Mouse (Mus musculus): ENCODE results near the gene Slc16a6. TPM values are rescaled to one million over a fixed set of nuclear protein-coding genes. Genes with fewer than 3 reads are reported as not detected.

The Slc16a6 gene
- total and polyA plus RNA-seq, 2 experiments from 2014 or later, result 8.2 to 11.9 TPM

DNA sequence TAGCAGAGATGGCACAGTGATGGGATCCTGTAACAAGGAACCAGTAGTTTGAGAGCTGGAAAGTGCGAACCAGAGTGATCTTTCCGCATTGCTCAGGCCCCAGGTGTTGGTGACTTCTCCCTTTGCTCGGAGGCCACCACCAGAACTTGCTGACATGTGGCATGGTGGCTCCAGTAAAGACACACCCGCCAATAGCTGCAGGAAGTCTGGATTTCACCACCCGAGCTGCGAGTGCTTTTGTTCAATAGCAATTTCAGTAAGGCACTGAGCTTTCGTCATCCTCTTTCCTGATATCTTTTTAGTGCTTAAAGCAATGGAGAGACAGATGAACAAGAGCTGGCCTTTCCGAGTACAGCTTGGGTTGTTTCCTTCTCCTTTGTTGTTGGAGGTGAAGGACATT lies 7.0 kb upstream of the Slc16a6 start:
- Histone ChIP-seq H3K9ac (replicated peaks; ENCODE audit: low read depth, low read length) (no peak overlapping the region), H3K9me3 (replicated peaks; ENCODE audit: control insufficient read depth, low read length) (no peaks in the 10 kb centered on the region), H3K4me3 (ENCODE audit: low read depth, low read length) (no peak overlapping the region), H3K4me2 (ENCODE audit: low read depth, low read length) (no peak overlapping the region), H3K27me3 (ENCODE audit: control insufficient read depth, insufficient read depth, low read length) (no peaks in the 10 kb centered on the region), H3K27ac (ENCODE audit: low read depth) (no peak overlapping the region), H3K4me1 (ENCODE audit: control insufficient read depth, insufficient read depth) (no peaks in the 10 kb centered on the region), H3K36me3 (replicated peaks; ENCODE audit: control insufficient read depth, insufficient read depth, low read length) (no peaks in the 10 kb centered on the region)
- ATAC-seq (ENCODE audit: insufficient read depth, low read depth) (no peak), DNase-seq (ENCODE audit: low spot score) (no peak)
- TF ChIP-seq EP300 (IDR thresholded peaks at IDR 0.05; ENCODE audit: low read depth) (no peak), CTCF (IDR thresholded peaks at IDR 0.05; ENCODE audit: low read depth) (no peak)
- WGBS, result 57% methylated on average over 8 of the region's 8 CpGs

DNA sequence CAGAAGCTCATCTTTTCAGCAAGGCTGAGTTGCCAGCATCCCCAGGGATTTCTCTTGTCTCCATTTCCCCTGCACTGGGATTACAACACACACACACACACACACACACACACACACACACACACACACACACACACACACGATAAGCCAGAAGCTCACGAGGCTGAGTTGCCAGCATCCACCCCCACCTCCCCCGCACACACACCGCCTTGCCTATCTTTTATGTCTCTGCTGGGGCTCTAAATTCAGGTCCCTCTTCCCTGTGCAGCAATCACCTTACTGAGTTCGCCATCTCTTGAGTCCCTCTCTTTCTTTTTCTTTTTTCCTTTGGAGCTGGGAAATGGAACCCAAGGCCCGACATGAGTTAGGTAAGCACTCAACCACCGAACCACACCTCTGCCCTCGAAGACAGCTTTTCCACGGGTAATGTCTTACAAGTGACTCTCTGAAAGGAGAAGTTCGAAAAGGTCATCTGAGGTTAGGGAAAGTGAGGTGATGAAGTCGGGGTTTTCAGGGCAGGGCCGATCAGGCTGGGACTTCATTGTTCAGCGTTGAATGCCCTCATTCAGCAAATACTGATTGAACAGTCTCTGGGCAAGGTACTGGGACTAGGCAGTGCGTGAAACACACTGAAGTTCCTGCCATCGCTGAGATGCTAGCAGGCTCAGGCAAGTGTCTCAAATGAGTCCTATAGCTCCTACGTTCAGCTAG lies 6.3 kb upstream of the Slc16a6 start:
- TF ChIP-seq CTCF (IDR thresholded peaks at IDR 0.05; ENCODE audit: low read depth) (no peak), EP300 (IDR thresholded peaks at IDR 0.05; ENCODE audit: low read depth) (no peak)
- Histone ChIP-seq H3K9ac (replicated peaks; ENCODE audit: low read depth, low read length) (no peak overlapping the region), H3K4me3 (ENCODE audit: low read depth, low read length) (no peak overlapping the region), H3K27ac (ENCODE audit: low read depth) (no peak overlapping the region), H3K36me3 (replicated peaks; ENCODE audit: control insufficient read depth, insufficient read depth, low read length) (no peaks in the 10 kb centered on the region), H3K27me3 (ENCODE audit: control insufficient read depth, insufficient read depth, low read length) (0 out of 2 replicates have a peak, but pooled peaks cover 4% of the 10 kb centered on the region), H3K4me2 (ENCODE audit: low read depth, low read length) (no peak overlapping the region), H3K9me3 (replicated peaks; ENCODE audit: control insufficient read depth, low read length) (no peaks in the 10 kb centered on the region), H3K4me1 (ENCODE audit: control insufficient read depth, insufficient read depth) (no peaks in the 10 kb centered on the region)
- WGBS, result 65% methylated on average over 16 of the region's 16 CpGs
- DNase-seq (ENCODE audit: low spot score) (no peak), ATAC-seq (ENCODE audit: insufficient read depth, low read depth) (no peak)

DNA sequence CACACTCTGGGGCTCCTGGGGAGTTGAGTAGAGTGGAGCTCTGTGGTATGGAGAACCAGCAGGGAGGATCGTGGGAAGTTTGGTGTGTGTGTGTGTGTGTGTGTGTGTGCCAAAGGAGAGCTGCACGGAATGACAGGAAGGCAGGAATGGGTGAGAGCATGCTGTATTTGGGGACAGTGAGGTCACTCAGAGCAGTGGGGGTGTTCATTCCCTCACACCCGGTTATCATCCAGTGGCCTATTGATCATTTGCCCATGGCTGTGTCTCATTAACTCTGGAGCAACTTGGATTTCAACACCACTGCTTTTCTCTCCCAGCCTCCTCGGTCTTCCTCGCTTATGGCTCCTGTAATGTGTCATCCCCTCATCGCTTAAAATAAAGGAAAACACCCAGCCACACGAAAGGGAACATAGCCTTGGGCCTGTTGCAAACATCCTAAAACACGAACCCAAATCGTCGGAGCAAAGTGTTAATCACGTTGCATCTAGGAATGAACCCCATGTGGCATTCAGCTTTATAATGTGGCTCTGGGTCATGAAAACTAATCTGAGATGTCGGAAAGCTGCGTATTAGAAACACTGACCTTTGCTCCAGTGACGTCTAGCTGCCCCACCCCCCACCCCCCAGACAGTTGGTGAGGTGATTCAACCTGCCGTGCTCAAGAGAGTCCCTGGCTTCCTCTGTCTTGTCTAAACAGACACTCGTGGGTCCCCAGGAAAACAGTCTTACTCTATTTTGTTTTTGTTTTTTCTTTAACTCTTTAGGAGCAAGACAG lies 4.4 kb upstream of the Slc16a6 start:
- Histone ChIP-seq H3K4me2 (ENCODE audit: low read depth, low read length) (no peak overlapping the region), H3K9me3 (replicated peaks; ENCODE audit: control insufficient read depth, low read length) (no peaks in the 10 kb centered on the region), H3K27me3 (ENCODE audit: control insufficient read depth, insufficient read depth, low read length) (0 out of 2 replicates have a peak, but pooled peaks cover 8% of the 10 kb centered on the region), H3K4me1 (ENCODE audit: control insufficient read depth, insufficient read depth) (no peaks in the 10 kb centered on the region), H3K36me3 (replicated peaks; ENCODE audit: control insufficient read depth, insufficient read depth, low read length) (no peaks in the 10 kb centered on the region), H3K9ac (replicated peaks; ENCODE audit: low read depth, low read length) (no peak overlapping the region), H3K27ac (ENCODE audit: low read depth) (no peak overlapping the region), H3K4me3 (ENCODE audit: low read depth, low read length) (no peak overlapping the region)
- DNase-seq (ENCODE audit: low spot score) (no peak), ATAC-seq (ENCODE audit: insufficient read depth, low read depth) (no peak)
- WGBS, result 47% methylated on average over 16 of the region's 16 CpGs
- TF ChIP-seq CTCF (IDR thresholded peaks at IDR 0.05; ENCODE audit: low read depth) (no peak), EP300 (IDR thresholded peaks at IDR 0.05; ENCODE audit: low read depth) (no peak)

DNA sequence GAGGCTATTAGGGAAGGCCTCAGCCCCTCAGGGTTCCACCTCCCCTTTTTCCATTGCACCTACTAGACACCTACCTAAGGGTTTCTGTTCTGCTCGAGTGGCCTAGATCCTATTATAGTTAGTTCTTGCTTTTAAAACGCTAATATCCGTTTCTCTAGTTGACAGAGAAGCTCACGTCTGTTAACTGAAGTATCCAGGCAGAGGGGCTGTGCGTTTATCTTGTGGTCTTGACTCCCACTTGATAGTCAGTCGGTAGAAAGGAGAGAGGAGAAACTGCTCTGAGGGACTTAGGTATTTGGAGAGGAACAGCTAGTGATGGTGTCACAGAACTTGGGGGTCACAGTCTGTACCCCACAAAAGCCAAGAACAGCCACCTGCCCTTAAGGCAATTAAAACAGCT lies 3.3 kb upstream of the Slc16a6 start:
- Histone ChIP-seq H3K9me3 (replicated peaks; ENCODE audit: control insufficient read depth, low read length) (no peaks in the 10 kb centered on the region), H3K4me2 (ENCODE audit: low read depth, low read length) (no peak overlapping the region), H3K4me3 (ENCODE audit: low read depth, low read length) (no peak overlapping the region), H3K27me3 (ENCODE audit: control insufficient read depth, insufficient read depth, low read length) (0 out of 2 replicates have a peak, but pooled peaks cover 8% of the 10 kb centered on the region), H3K4me1 (ENCODE audit: control insufficient read depth, insufficient read depth) (0 out of 2 replicates have a peak, but pooled peaks cover 3% of the 10 kb centered on the region), H3K9ac (replicated peaks; ENCODE audit: low read depth, low read length) (no peak overlapping the region), H3K27ac (ENCODE audit: low read depth) (no peak overlapping the region), H3K36me3 (replicated peaks; ENCODE audit: control insufficient read depth, insufficient read depth, low read length) (no peaks in the 10 kb centered on the region)
- no peak for TF ChIP-seq EP300 (IDR thresholded peaks at IDR 0.05; ENCODE audit: low read depth)
- TF ChIP-seq CTCF (IDR thresholded peaks at IDR 0.05; ENCODE audit: low read depth), result no peak
- WGBS, result 58% methylated on average over 6 of the region's 6 CpGs
- DNase-seq (ENCODE audit: low spot score) (no peak), ATAC-seq (ENCODE audit: insufficient read depth, low read depth) (no peak)

DNA sequence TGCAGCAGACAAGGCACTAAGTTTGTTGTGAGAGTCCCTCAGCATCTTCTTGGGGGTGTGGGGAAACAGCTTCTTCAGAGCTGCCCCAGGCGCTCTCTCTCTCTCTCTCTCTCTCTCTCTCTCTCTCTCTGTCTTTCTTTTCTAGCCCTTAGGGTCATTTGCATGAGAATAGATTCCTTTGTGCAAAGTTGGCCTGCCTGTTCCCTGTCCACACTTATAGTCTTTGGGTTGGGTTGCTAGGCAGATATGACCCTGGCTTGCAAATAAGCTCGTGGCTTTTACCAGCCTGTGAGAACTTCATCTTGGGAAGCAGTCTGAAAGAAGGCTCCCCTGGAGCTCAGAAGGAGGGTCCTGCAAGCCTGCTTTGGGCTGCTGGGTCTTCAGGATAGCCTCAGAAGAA lies 2.8 kb upstream of the Slc16a6 start:
- Histone ChIP-seq H3K4me3 (ENCODE audit: low read depth, low read length) (no peak overlapping the region), H3K4me2 (ENCODE audit: low read depth, low read length) (no peak overlapping the region), H3K9me3 (replicated peaks; ENCODE audit: control insufficient read depth, low read length) (no peaks in the 10 kb centered on the region), H3K4me1 (ENCODE audit: control insufficient read depth, insufficient read depth) (0 out of 2 replicates have a peak, but pooled peaks cover 3% of the 10 kb centered on the region), H3K27me3 (ENCODE audit: control insufficient read depth, insufficient read depth, low read length) (0 out of 2 replicates have a peak, but pooled peaks cover 8% of the 10 kb centered on the region), H3K36me3 (replicated peaks; ENCODE audit: control insufficient read depth, insufficient read depth, low read length) (no peaks in the 10 kb centered on the region), H3K9ac (replicated peaks; ENCODE audit: low read depth, low read length) (no peak overlapping the region), H3K27ac (ENCODE audit: low read depth) (no peak overlapping the region)
- WGBS, result 68% methylated on average over 2 of the region's 2 CpGs
- no peak for TF ChIP-seq CTCF (IDR thresholded peaks at IDR 0.05; ENCODE audit: low read depth)
- TF ChIP-seq EP300 (IDR thresholded peaks at IDR 0.05; ENCODE audit: low read depth), result no peak
- ATAC-seq (ENCODE audit: insufficient read depth, low read depth) (no peak), DNase-seq (ENCODE audit: low spot score) (no peak)
